Mouse (Mus musculus): Measurements from ENCODE around the gene 2310039H08Rik. TPM values are rescaled to one million over a fixed set of nuclear protein-coding genes. Genes with fewer than 3 reads are reported as not detected.

The 2310039H08Rik gene
- 6.1 and 7.2 TPM in 2 replicates for polyA plus RNA-seq (2012; ENCODE audit: insufficient read depth, insufficient read length, missing spikeins)

DNA sequence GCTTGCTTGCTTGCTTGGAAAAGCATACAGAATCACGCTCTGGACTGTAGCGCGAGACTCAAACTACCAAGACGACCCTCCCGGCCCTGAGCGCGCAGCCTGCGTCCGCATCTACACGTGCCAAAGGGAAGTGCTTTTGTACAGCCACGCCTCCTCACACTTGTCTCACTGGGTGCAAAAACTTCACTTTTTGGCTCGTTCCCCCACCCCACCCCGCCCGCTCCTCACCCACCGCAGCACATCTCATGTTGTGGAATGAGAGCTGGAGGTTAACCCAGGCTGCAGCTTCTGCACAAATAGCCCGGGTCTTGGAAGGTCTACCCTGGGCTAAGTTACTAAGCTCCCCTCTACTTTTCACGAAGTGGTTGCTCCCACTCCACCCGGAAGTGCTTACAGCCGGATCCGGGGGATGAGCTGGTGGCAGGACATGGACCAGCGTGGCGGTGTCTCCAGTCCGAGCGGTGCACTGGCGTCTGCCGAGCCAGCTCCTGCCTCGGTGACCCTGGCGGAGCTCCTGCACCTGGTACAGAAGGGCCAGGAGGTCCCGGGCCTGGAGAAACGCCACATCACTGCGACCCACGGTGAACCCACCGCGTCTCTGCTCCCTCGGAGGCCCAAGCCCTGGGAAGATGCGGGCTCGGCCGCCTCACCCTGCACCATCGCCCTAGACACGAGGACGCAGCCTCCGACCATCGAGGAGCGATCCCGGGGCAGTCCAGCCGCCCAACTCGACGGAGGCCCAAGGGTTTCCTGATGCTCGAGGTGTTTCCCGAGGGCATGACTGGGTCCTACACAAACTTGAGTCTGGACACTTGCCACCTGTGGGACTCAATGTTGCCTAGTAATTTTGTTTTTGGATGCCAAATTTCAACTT lies at the start of gene 2310039H08Rik:
Gene 2310039H08Rik, plus strand, starts transcription at position 232 of the 874 bp plus-strand sequence.
- TF ChIP-seq CTCF (IDR thresholded peaks at IDR 0.05; ENCODE audit: low read depth, low read length) (no peak), POLR2A (IDR thresholded peaks at IDR 0.05; ENCODE audit: borderline replicate concordance, low read depth, low read length) (peak; percentile 38; the same call in 1 of the 2 replicates)
- H3K27ac ChIP-seq (ENCODE audit: insufficient read depth, low read depth, low read length): peak within 1 kb of the TSS; percentile 55
- H3K4me1 ChIP-seq (ENCODE audit: control insufficient read depth, insufficient read depth, low read length): peaks cover 3% of the 10 kb centered on the region; the same call in 1 of the 2 replicates
- H3K4me3 ChIP-seq (ENCODE audit: insufficient read depth, low read length): peak within 1 kb of the TSS; percentile 82

DNA sequence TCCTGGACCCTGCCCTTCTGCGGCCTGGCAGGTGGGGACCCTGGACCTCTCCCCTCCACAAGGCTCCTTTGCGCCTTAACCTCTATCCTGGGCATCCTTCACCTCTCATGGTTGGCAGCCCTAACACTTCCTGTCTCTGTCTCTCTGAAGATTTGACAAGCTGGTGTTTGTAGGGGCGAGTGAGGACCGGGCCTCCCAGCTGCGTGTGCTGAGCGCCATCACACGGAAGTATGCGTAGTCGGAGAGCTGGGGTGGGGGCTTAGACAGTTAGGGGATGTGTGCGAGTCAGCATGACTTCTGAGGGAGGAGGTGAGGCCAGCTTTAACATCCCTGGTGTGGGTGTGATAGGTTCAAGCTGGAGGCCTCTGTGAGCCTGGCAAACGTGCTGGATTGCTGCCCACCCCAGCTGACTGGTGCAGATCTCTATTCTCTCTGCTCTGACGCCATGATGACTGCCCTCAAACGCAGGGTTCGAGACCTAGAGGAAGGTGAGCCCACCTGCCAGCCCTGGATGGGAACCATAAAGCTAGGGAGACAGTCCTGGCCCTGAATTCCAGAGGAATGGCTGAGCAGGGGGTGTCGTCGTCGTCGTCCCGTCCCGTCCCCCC lies 47.9 kb upstream of the 2310039H08Rik start:
- Histone ChIP-seq H3K4me3 (ENCODE audit: insufficient read depth, low read length) (no peak overlapping the region), H3K4me1 (ENCODE audit: control insufficient read depth, insufficient read depth, low read length) (no peaks in the 10 kb centered on the region), H3K27ac (ENCODE audit: insufficient read depth, low read depth, low read length) (no peak overlapping the region)
- TF ChIP-seq POLR2A (IDR thresholded peaks at IDR 0.05; ENCODE audit: borderline replicate concordance, low read depth, low read length): no peak
- no peak for TF ChIP-seq CTCF (IDR thresholded peaks at IDR 0.05; ENCODE audit: low read depth, low read length)

DNA sequence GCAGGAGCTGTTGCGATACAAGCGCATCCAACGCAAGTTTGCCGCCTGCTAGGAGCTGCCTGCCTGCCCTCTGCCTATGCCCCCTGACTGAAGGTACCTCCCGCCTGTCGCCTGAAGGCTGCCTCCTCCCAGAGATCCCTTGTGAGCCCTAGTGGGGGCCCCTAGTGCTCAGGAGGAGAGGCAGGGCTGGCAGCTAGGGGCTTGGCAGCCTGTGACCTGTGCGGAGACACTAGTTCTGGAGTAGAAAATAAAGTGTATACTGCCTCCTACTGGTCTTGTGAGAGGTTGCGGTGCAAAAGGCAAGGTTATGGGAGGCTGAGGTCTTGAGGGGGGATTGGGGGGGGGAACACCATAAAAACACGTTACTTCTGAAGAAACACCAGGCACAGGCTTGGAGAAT lies 47.2 kb upstream of the 2310039H08Rik start:
- H3K27ac ChIP-seq (ENCODE audit: insufficient read depth, low read depth, low read length): no peak overlapping the region
- H3K4me1 ChIP-seq (ENCODE audit: control insufficient read depth, insufficient read depth, low read length): no peaks in the 10 kb centered on the region
- no peak overlapping the region for H3K4me3 ChIP-seq (ENCODE audit: insufficient read depth, low read length)
- TF ChIP-seq CTCF (IDR thresholded peaks at IDR 0.05; ENCODE audit: low read depth, low read length): peak; percentile 57; the same call in 1 of the 2 replicates
- no peak for TF ChIP-seq POLR2A (IDR thresholded peaks at IDR 0.05; ENCODE audit: borderline replicate concordance, low read depth, low read length)

DNA sequence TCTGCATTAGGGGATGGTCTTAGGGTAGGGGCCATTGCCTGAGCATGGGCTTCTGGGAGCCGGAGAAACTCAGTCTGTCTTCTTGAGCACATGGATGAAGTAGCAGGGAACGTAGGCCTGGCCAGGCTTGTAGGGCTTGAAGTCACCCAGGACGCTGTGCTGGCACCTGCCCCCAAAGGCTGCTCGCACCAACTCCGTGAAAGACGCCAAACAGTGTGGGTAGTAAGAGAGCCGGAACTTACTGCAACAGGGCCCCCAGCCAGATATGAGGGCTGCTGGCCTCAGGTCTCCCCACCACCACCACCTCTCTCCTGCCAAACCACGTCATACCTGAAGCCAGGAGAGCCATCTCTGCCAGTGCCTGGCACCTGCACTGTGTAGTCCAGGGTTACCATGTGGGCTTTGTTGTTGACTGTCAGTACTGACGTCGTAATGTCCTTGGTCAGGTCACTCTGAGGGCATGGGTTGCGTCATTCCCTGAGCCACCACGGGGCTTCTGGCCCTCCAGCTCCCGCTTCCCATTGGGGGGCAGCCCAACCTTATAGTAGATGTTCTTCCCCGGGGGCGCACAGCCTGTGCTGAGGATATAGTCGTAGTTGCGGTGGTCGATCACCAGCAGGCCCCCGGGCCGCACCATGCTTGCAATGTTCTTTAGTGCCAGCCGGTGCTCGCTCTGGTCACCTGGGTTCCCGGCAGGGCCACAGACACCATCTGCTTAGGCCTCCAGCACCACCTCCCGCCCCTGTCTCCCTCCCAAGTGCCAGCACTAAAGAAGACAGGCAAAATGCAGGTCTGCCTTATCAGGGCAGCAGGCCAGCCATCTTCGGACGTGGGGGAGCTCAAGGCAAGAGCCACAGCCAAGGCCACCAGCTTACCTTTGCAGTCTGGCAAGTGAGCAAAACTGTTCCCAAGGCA lies 46.4 kb upstream of the 2310039H08Rik start:
- Histone ChIP-seq H3K4me1 (ENCODE audit: control insufficient read depth, insufficient read depth, low read length) (no peaks in the 10 kb centered on the region), H3K4me3 (ENCODE audit: insufficient read depth, low read length) (no peak overlapping the region), H3K27ac (ENCODE audit: insufficient read depth, low read depth, low read length) (no peak overlapping the region)
- TF ChIP-seq POLR2A (IDR thresholded peaks at IDR 0.05; ENCODE audit: borderline replicate concordance, low read depth, low read length) (no peak), CTCF (IDR thresholded peaks at IDR 0.05; ENCODE audit: low read depth, low read length) (no peak)

DNA sequence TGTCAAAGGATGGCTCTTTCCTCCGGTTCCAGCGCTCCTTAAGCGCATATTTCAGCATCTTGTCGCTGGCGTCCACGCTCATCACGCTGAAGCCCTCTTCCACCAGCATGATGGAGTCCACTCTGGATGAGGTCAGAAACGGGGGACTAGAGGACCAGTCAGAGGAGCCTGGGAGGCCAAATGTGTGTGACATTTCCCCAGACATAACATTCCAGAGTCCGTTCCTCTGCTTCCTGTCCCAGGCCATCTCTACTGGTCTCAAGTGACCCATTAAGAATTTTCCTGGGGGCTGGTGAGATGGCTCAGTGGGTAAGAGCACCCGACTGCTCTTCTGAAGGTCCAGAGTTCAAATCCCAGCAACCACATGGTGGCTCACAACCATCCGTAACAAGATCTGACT lies 45.2 kb upstream of the 2310039H08Rik start:
- H3K27ac ChIP-seq (ENCODE audit: insufficient read depth, low read depth, low read length): no peak overlapping the region
- no peaks in the 10 kb centered on the region for H3K4me1 ChIP-seq (ENCODE audit: control insufficient read depth, insufficient read depth, low read length)
- TF ChIP-seq POLR2A (IDR thresholded peaks at IDR 0.05; ENCODE audit: borderline replicate concordance, low read depth, low read length) (no peak), CTCF (IDR thresholded peaks at IDR 0.05; ENCODE audit: low read depth, low read length) (no peak)
- H3K4me3 ChIP-seq (ENCODE audit: insufficient read depth, low read length): no peak overlapping the region

DNA sequence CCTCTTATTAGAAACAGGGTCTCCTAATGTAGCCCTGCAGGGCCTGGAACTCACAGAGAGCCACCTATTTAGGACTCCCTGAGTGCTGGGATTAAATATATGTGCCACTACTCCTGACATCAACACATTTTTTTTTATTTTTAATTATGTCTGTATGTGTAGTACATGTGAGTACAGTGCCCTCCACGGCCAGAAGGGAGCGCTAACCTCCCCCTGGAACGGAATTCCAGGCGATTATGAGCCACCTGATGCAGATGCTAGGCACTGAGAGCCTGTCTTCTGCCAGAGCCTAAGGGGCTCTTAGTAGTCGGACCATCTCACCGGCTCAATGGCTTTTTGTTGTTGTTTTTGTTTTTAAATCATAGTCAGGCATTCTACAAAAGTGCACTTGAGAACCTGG lies 44.4 kb upstream of the 2310039H08Rik start:
- Histone ChIP-seq H3K27ac (ENCODE audit: insufficient read depth, low read depth, low read length) (no peak overlapping the region), H3K4me1 (ENCODE audit: control insufficient read depth, insufficient read depth, low read length) (no peaks in the 10 kb centered on the region), H3K4me3 (ENCODE audit: insufficient read depth, low read length) (no peak overlapping the region)
- TF ChIP-seq POLR2A (IDR thresholded peaks at IDR 0.05; ENCODE audit: borderline replicate concordance, low read depth, low read length): no peak
- 0 out of 2 replicates have a peak, but pooled peaks have one; percentile 9 for TF ChIP-seq CTCF (IDR thresholded peaks at IDR 0.05; ENCODE audit: low read depth, low read length)

DNA sequence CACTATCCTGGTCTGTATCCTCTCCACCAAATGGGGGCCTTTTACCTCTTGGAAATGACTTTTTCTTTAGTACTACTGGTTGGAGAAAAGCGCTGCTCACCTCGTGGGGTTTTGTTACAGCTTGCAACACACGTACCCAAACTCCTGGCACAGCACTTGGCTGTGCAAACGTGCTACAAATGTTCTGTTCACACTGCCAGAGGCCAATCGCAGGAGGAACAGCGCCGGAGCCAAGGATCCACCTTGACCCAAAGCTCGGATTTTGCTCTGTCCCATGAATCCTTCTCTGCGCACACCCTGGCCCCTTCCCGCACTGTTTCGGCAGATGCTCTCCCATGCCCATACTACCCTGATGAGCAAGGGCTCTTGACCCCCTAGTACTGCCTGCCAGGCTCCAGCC lies 43.9 kb upstream of the 2310039H08Rik start:
- Histone ChIP-seq H3K27ac (ENCODE audit: insufficient read depth, low read depth, low read length) (no peak overlapping the region), H3K4me3 (ENCODE audit: insufficient read depth, low read length) (no peak overlapping the region), H3K4me1 (ENCODE audit: control insufficient read depth, insufficient read depth, low read length) (0 out of 2 replicates have a peak, but pooled peaks cover under 1% of the 10 kb centered on the region)
- TF ChIP-seq POLR2A (IDR thresholded peaks at IDR 0.05; ENCODE audit: borderline replicate concordance, low read depth, low read length) (no peak), CTCF (IDR thresholded peaks at IDR 0.05; ENCODE audit: low read depth, low read length) (no peak)

DNA sequence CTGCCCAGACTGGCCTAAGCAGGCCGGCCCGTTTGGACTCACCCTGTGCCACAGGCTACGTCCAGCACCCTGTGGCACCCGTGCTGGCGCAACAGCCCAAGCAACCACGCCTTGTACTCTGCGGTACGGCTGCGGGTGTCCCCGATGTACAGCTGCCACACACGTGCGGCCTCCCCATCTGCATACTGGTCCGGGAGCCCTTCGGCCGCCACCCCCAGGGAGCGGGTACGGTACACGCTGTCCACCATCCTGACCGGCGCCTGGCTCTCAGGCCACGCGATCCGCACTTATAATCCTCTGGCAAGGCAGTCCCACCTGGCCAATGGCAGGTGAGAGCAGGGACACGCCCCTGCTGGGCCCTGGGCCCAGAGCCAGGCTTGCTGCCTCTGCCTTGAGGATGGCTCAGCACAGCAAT lies 43.5 kb upstream of the 2310039H08Rik start, which contains the start of gene Gnmt:
Gene Gnmt, minus strand, starts transcription at position 265 of the 415 bp plus-strand sequence.
- H3K4me3 ChIP-seq (ENCODE audit: insufficient read depth, low read length): no peak within 1 kb of the TSS
- H3K27ac ChIP-seq (ENCODE audit: insufficient read depth, low read depth, low read length): no peak within 1 kb of the TSS
- 0 out of 2 replicates have a peak, but pooled peaks cover 2% of the 10 kb centered on the region for H3K4me1 ChIP-seq (ENCODE audit: control insufficient read depth, insufficient read depth, low read length)
- TF ChIP-seq POLR2A (IDR thresholded peaks at IDR 0.05; ENCODE audit: borderline replicate concordance, low read depth, low read length): no peak
- TF ChIP-seq CTCF (IDR thresholded peaks at IDR 0.05; ENCODE audit: low read depth, low read length): no peak

DNA sequence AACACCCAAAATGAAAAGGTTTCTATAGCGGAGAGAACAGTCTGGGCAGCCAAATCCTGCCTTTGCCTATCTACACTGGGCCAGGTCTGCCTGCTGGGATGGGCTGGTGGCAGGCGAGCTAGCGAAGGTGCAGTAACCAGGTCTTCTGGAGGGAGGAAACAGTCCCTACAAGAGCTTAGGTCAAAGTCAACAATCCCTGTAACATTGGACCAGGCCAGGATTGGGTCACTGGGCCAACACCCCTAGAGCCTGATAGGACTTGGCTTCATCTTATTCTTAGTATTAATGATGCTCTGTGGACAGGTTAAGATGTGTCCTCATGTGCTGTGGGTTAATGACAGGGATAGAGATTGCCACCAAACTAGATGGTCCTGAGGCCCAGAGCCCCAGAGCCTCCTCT lies 38.4 kb upstream of the 2310039H08Rik start:
- H3K4me3 ChIP-seq (ENCODE audit: insufficient read depth, low read length): no peak overlapping the region
- 0 out of 2 replicates have a peak, but pooled peaks cover 2% of the 10 kb centered on the region for H3K4me1 ChIP-seq (ENCODE audit: control insufficient read depth, insufficient read depth, low read length)
- no peak overlapping the region for H3K27ac ChIP-seq (ENCODE audit: insufficient read depth, low read depth, low read length)
- TF ChIP-seq POLR2A (IDR thresholded peaks at IDR 0.05; ENCODE audit: borderline replicate concordance, low read depth, low read length): no peak
- TF ChIP-seq CTCF (IDR thresholded peaks at IDR 0.05; ENCODE audit: low read depth, low read length): no peak

Measured in bone marrow macrophage, adult 2 months (primary cell).